Mouse (Mus musculus) hindbrain, postnatal 0 days (tissue): ENCODE data around the gene Gas2. TPM values are rescaled to one million over a fixed set of nuclear protein-coding genes. Genes with fewer than 3 reads are reported as not detected.
A peak's percentile ranks its signal among the peaks of the same experiment; 100 is the strongest.

Experiments
- ATAC-seq: fragments of 200-750 bp; cut with Nextera tagmentation; 2 replicates; pipeline ENCODE4 v1.8.0; 2017; ENCODE audit warnings: mild to moderate bottlenecking, moderate TSS enrichment, moderate library complexity
- DNase-seq: peaks from one replicate; pipeline ENCODE4 v3.0.0-alpha.2; 2015; ENCODE audit warnings: low spot score
- H3K27ac ChIP-seq: fragments of 300-500 bp; sonication (generic); 2 replicates; pipeline ENCODE4 v1.5.1; 2014; ENCODE audit warnings: mild to moderate bottlenecking
- H3K27me3 ChIP-seq: fragments of 300-500 bp; sonication (generic); 2 replicates; pipeline ENCODE4 v1.6.1; 2014; ENCODE audit warnings: low read length, mixed read lengths; ENCODE audit not compliant: insufficient read depth
- H3K36me3 ChIP-seq: fragments of 300-500 bp; sonication (generic); 2 replicates; pipeline ENCODE4 v1.6.1; 2014; ENCODE audit warnings: low read length, mixed read lengths; ENCODE audit not compliant: insufficient read depth
- H3K4me1 ChIP-seq: fragments of 300-500 bp; sonication (generic); 2 replicates; pipeline ENCODE4 v1.6.1; 2014; ENCODE audit warnings: antibody characterized with exemption, low read length, mixed read lengths; ENCODE audit not compliant: insufficient read depth
- H3K4me2 ChIP-seq: fragments of 300-500 bp; sonication (generic); 2 replicates; pipeline ENCODE4 v1.6.1; 2014; ENCODE audit warnings: low read depth, mild to moderate bottlenecking, low read length, moderate library complexity, mixed read lengths
- H3K4me3 ChIP-seq: fragments of 300-500 bp; sonication (generic); 2 replicates; pipeline ENCODE4 v1.5.1; 2014; ENCODE audit warnings: low read length
- H3K9ac ChIP-seq: fragments of 300-500 bp; sonication (generic); replicated peaks from 2 replicates; pipeline ENCODE4 v1.6.1; 2014; ENCODE audit warnings: mild to moderate bottlenecking, low read length, moderate library complexity, mixed read lengths
- H3K9me3 ChIP-seq: fragments of 300-500 bp; sonication (generic); 2 replicates; pipeline ENCODE4 v1.6.1; 2016; ENCODE audit warnings: low read length, mixed read lengths
- CTCF ChIP-seq: IDR thresholded peaks from 2 replicates; pipeline ENCODE4 v1.5.1; 2016; ENCODE audit warnings: antibody characterized with exemption, control low read depth, low read depth
- WGBS: fragments of 180-500 bp; shearing (Covaris S2); extraction: QIAGEN DNeasy Blood & Tissue Kit; methylation state at CpG from one replicate; pipeline ENCODE4 v1.1.7; 2014; 5-methylcytosine and 5-hydroxymethylcytosine counted together
- polyA plus RNA-seq: library from polyadenylated mRNA; unstranded; fragments of >200 nt; fragmentation: Nextera tagmentation; extraction: Ambion mirVana; gene quantifications from 2 replicates; pipeline ENCODE4 v1.2.1, GENCODE M21; 2015
- total RNA-seq: library from RNA; depleted of rRNA; stranded (reverse); fragments of >200 nt; gene quantifications from 2 replicates; pipeline ENCODE4 v1.2.3, GENCODE M21; 2014

The Gas2 gene
- total and polyA plus RNA-seq, 2 experiments from 2014 or later: 13.4 to 27.4 TPM

DNA sequence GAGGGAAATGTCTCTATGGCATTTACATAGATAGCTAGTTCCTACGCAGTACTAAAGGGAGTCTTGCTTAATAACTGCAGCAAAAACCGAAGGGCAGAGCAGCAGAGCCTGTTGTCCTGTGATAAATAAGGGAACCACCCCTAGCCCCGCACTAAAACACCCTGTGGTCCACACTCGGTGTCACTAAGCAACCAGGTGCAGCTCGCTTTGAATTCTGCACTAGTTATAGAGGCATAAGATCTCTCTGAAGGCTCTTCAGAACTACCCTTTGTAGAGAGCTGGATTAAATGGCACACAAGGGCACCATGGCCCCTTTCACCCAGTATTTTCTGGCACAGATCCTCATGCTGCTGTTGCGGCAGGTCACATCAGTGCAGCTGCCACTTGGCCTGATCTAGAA lies 113.4 kb downstream of the Gas2 start:
- DNase-seq: no peak
- no peak for ATAC-seq
- Histone ChIP-seq H3K9me3 (no peaks in the 10 kb centered on the region), H3K4me3 (no peak overlapping the region), H3K36me3 (no peaks in the 10 kb centered on the region), H3K9ac (no peak overlapping the region), H3K4me2 (no peak overlapping the region), H3K27me3 (no peaks in the 10 kb centered on the region), H3K4me1 (no peaks in the 10 kb centered on the region), H3K27ac (no peak overlapping the region)
- no peak for TF ChIP-seq CTCF
- WGBS: 54% methylated on average over 6 of the region's 6 CpGs

DNA sequence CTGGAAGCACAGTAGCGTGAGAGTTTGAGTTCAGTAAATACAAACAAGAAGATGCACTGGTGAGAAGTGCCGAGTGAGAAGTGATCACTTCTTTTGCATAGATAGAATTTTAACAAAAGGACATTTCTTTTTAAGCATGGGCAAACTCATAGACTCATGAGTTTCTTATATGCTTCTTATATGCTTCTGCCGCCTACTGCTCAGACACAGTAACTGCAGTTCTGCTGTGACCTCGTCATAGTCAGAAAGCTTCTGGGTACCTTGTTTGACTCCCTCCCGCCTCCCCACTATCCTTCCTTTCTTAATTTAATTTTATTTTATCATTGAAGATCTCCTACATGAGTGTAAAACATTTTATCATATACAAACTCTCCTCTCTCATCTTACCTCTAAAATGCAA lies 117.5 kb downstream of the Gas2 start:
- H3K4me1 ChIP-seq: no peaks in the 10 kb centered on the region
- no peaks in the 10 kb centered on the region for H3K9me3 ChIP-seq
- H3K4me3 ChIP-seq: no peak overlapping the region
- TF ChIP-seq CTCF: peak; percentile 68
- H3K27me3 ChIP-seq: no peaks in the 10 kb centered on the region
- 45% methylated on average over 5 of the region's 5 CpGs for WGBS
- no peak for ATAC-seq
- peak; percentile 51 for DNase-seq
- no peak overlapping the region for H3K27ac ChIP-seq
- no peaks in the 10 kb centered on the region for H3K36me3 ChIP-seq
- H3K9ac ChIP-seq: no peak overlapping the region
- no peak overlapping the region for H3K4me2 ChIP-seq

DNA sequence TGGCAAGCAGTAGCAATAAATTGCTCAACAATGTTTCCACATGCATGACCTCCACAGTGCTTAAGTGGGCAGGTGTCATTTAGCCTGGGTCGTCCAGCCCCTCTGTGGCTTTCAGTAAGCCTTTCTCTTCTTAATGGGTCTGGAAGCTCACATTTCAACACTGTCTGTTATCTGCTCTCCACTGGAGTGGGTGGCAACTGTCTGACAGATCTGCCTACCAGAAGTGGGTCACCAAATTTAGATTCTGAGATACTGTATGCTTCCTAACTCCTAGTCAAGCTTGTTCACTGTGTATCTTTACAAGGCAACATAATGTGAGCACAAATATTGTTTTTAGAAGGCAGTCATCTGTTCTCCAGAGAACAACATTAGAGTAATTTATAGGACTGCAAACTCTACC lies 120.5 kb downstream of the Gas2 start:
- Histone ChIP-seq H3K9me3 (no peaks in the 10 kb centered on the region), H3K4me3 (no peak overlapping the region), H3K4me2 (no peak overlapping the region), H3K4me1 (no peaks in the 10 kb centered on the region), H3K36me3 (no peaks in the 10 kb centered on the region), H3K27me3 (no peaks in the 10 kb centered on the region), H3K27ac (no peak overlapping the region), H3K9ac (no peak overlapping the region)
- WGBS: 42% methylated on average over 1 of the region's 1 CpGs
- no peak for ATAC-seq
- no peak for DNase-seq
- TF ChIP-seq CTCF: no peak

DNA sequence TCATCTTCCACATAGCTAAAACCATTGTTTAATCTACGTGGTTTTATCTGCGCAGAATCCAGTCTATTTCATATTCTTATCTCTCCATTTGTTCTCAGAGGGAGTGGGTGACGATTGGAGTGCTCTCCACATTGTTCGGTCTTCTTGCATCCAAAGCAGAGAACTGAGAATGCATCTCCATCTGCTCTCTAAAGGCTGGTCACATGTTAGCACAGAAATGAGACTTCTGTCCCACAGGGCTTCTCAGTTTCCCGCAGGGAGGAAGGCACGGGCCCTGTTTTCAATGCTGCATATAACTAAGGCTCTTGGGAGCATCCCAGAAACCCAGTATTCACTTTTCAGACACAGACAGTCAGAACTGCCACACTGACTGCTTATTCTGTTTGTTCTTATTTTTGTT lies 123.9 kb downstream of the Gas2 start:
- no peak overlapping the region for H3K27ac ChIP-seq
- H3K4me3 ChIP-seq: no peak overlapping the region
- no peaks in the 10 kb centered on the region for H3K4me1 ChIP-seq
- TF ChIP-seq CTCF: no peak
- DNase-seq (no peak), ATAC-seq (no peak)
- no peaks in the 10 kb centered on the region for H3K27me3 ChIP-seq
- no peak overlapping the region for H3K9ac ChIP-seq
- 80% methylated on average over 6 of the region's 6 CpGs for WGBS
- no peaks in the 10 kb centered on the region for H3K9me3 ChIP-seq
- H3K36me3 ChIP-seq: no peaks in the 10 kb centered on the region
- no peak overlapping the region for H3K4me2 ChIP-seq

DNA sequence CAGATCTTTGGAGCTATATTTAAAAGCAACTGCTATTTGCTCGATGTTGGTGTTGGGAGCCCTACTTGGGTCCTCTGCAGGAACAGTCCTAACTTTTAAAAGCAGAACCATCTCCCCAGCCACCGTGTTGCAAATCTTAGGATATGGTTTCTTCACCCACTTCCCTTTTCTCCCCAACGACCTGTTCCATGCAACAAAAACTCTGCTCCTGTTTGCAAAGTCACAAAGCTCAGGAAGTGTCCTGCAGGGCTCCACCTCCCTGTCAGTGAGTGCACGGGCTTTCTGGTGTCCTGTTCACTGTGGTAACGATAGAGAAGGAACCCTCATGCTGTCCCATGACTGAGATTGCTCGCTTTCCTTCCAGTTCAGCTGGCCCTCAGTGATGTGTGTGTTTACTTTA lies 125.1 kb downstream of the Gas2 start:
- WGBS: 72% methylated on average over 6 of the region's 6 CpGs
- no peak for ATAC-seq

DNA sequence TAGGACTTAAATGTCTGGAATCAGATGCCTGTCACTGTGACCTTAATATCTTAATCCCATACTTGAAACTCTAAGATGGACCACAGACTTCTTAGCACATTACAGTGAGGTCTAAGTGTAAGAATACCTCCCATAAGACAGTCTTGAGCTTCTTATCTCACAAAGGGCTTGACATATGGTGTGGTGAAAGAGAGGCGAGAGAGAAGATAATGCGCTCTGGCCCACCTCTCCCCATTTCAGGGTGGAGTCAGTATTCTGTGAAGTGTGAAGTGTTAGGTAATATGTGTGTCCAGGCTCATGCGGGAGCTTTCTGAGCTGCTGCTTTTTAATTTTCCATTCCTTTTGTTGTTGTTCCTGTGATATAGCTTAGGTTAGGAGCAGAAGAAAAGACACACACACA lies 129.2 kb downstream of the Gas2 start:
- DNase-seq: no peak
- Histone ChIP-seq H3K9me3 (no peaks in the 10 kb centered on the region), H3K27ac (no peak overlapping the region), H3K4me1 (no peaks in the 10 kb centered on the region), H3K9ac (no peak overlapping the region), H3K27me3 (no peaks in the 10 kb centered on the region), H3K4me2 (no peak overlapping the region), H3K36me3 (no peaks in the 10 kb centered on the region), H3K4me3 (no peak overlapping the region)
- TF ChIP-seq CTCF: no peak
- no peak for ATAC-seq
- 87% methylated on average over 3 of the region's 3 CpGs for WGBS

More for the DNA sequence above, 125.1 kb downstream of the Gas2 start:
- Histone ChIP-seq H3K27me3 (no peaks in the 10 kb centered on the region), H3K27ac (no peak overlapping the region), H3K36me3 (no peaks in the 10 kb centered on the region), H3K4me1 (no peaks in the 10 kb centered on the region), H3K9ac (no peak overlapping the region), H3K4me2 (no peak overlapping the region), H3K4me3 (no peak overlapping the region), H3K9me3 (no peaks in the 10 kb centered on the region)
- no peak for TF ChIP-seq CTCF
- no peak for DNase-seq

DNA sequence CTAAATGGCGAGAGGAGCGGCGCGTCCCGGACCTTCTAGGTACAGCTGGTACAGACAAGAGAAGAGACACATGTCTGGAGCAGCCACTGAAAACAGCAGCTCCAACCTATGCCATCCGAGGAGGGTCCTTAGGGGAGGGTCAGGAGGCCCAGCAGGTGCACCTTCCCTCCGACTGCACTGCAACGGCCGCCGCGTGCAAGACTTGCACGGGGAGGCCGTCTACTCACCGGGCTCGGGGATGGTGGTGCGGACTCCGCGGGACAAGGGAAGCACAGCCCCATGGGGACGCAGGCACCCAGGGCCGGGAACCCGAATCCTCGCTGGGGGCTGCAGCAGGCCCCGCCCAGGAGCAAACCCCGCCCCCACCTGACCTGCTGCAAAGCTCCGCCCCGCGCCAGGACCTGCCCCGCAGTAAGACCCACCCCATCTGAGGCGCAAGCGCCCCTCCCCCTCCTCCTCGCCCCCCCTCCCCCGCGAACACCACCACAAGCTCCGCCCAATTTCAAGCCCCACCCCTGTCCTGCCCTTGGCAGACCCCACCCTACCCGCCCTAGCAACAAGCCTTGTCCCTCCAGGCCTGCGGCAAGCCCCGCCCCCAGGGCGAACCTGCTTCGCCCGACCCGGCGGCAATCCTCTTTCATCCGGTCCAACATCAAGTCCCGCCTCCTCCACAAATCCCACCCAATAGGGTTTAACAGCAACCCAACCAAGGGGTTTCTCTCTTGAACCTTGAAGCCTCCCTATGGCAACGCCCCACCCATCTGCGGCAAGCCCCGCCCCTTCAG lies 143.9 kb downstream of the Gas2 start, which contains the start of gene Svip:
Svip (minus strand) TSS at position 508 of the 785 bp plus-strand sequence.
- H3K4me3 ChIP-seq: peak within 1 kb of the TSS; percentile 65
- TF ChIP-seq CTCF: no peak
- ATAC-seq (peak; percentile 98), DNase-seq (peak; percentile 98)
- H3K9me3 ChIP-seq: no peaks in the 10 kb centered on the region
- H3K27ac ChIP-seq: peak within 1 kb of the TSS; percentile 77
- no peaks in the 10 kb centered on the region for H3K4me1 ChIP-seq
- under 1% methylated on average over 37 of the region's 47 CpGs for WGBS
- H3K36me3 ChIP-seq: no peaks in the 10 kb centered on the region
- H3K9ac ChIP-seq: peak within 1 kb of the TSS; percentile 69
- H3K4me2 ChIP-seq: peak within 1 kb of the TSS; percentile 57
- 0 out of 2 replicates have a peak, but pooled peaks cover 3% of the 10 kb centered on the region for H3K27me3 ChIP-seq
